Mouse (Mus musculus): ENCODE measurements around the gene Ptprh.

Ptprh gene

GRCm38 (mm10) chr7:4501558-4502397 is 102.1 kb downstream of the Ptprh start, which contains the start of gene Ppp1r12c:
Ppp1r12c (minus strand) TSS chr7:4501680.
- DNase-seq (ENCODE audit: low spot score) = peak; percentile 96

GRCm38 (mm10) chr7:4500892-4501471 is 102.9 kb downstream of the Ptprh start:
- DNase-seq (ENCODE audit: low spot score) = peak; percentile 31

- DNase-seq (ENCODE audit: low spot score) = no peak
Observed at GRCm38 (mm10) chr7:4499034-4499433, 104.8 kb downstream of the Ptprh start.
